Mouse (Mus musculus) splenic B cell, adult 2 months (primary cell): ENCODE measurements around the gene Tlx3.

Experiments used
- DNase-seq: peaks from one replicate; pipeline ENCODE4 v3.0.0-alpha.2; 2011; ENCODE audit warnings: low read depth, low spot score
- H3K27me3 ChIP-seq: 2 replicates; pipeline ENCODE4 v1.6.1; 2012; ENCODE audit warnings: mild to moderate bottlenecking, low read length, moderate library complexity, mixed read lengths; ENCODE audit not compliant: control insufficient read depth, poor library complexity, insufficient read depth, severe bottlenecking
- H3K36me3 ChIP-seq: 2 replicates; pipeline ENCODE4 v1.6.1; 2012; ENCODE audit warnings: mild to moderate bottlenecking, low read length, moderate library complexity, mixed read lengths; ENCODE audit not compliant: control insufficient read depth, poor library complexity, insufficient read depth, severe bottlenecking

The Tlx3 gene

DNA sequence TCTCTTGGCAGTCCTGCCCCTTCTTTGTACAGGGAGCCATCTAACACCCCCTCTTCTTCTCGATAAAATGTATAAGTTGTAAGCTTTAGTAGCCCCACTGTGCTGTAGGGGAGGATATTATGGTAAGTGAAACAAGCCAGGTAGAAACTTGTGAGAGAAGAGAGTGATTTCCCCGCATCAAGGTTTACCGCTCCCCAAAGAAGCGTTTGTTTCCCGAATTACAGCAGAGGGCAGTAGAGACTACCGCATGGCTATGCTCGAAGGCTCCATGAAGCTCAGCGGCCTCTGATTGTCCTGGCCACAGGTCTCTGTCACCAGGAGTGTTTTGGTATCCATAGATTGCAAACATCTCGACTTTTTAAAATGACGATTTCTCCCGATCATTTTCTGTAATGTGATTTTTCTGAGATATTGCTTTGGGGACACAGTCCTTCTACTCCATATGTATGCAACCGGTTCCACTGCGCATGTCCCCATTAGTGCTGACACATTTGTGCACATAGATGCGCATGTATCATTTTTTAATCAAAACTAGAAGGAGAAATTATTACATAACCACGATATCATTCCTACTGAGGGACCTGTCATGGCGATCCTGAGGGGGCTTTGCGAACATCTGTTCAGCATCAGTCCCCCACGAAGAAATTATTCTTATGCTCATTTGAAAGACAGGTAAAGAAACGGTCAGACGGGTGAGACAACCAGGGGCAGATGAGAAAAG, 26.7 kb downstream of the Tlx3 start:
- Histone ChIP-seq H3K36me3 (no peaks in the 10 kb centered on the region), H3K27me3 (no peaks in the 10 kb centered on the region)
- DNase-seq = peak; percentile 34

DNA sequence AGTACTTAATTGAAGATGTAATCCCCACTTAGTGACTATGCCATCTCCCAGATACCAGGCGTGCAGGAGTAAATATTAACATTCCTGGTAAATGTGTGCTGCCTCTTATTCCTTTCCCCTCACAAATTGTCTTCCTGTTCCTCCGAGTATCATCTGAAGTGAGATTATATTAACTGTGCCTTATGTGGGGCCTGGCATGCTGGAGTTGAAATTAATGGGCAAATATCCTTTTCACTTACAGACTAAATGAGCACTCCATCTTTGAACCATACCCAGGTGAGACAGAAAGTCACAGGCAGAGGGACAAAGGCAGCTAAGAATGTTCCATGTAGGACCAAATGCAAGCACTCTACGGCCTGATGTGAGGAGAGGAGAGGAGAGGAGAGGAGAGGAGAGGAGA, 27.6 kb downstream of the Tlx3 start:
- Histone ChIP-seq H3K36me3 (no peaks in the 10 kb centered on the region), H3K27me3 (no peaks in the 10 kb centered on the region)

DNA sequence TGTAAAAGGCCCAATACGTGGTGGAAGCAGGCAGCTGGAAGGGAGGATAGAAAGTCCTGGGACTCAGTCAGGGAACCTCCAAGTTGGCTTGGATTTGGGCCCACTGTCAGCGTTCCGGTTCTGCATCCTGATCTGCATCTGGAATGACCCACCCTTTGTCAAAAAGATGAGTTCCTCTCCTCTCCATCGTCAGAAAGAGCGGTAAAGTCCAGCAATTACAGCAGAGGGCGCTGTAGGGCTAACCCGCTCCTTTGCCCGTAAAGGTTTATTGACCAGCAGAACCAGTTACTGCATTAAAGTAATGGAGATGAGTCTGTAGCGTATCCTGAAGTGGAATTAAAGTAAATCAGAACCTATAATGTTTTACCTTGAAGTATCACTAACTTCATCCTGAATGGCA, 32.9 kb downstream of the Tlx3 start:
- peak; percentile 71 for DNase-seq
- no peaks in the 10 kb centered on the region for H3K27me3 ChIP-seq
- no peaks in the 10 kb centered on the region for H3K36me3 ChIP-seq

More for the DNA sequence above, 27.6 kb downstream of the Tlx3 start:
- DNase-seq = no peak

DNA sequence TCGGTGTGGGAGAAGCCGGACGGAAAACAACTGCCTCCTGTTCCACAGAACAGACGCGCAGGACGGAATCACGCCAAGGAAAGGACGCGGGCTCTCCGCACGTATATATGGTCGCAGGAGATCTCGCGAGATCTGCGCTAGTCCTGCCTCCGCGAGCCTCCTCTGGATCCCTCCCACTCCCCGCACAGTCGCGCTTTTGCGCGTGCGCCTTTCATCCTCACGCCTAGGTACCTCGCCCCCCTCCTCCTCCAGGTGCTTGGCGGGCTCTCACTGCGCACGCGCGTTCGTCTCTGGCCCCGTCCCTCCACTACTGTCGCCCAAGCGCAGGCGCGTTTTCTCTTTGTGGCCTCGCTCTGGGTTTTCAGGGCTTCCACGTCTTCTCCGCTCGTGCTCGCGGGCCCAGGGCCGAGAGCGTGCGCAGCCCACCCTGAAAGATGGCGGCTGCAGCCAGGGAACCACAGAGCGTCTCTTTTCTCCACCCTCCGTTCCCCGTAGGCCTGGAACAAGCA, 40.3 kb downstream of the Tlx3 start, which contains the start of gene Npm1:
Gene Npm1, minus strand, starts transcription at position 209 of the 509 bp plus-strand sequence.
- H3K27me3 ChIP-seq = no peaks in the 10 kb centered on the region
- DNase-seq = peak; percentile 100
- peaks cover 7% of the 10 kb centered on the region; the same call in 1 of the 2 replicates for H3K36me3 ChIP-seq

DNA sequence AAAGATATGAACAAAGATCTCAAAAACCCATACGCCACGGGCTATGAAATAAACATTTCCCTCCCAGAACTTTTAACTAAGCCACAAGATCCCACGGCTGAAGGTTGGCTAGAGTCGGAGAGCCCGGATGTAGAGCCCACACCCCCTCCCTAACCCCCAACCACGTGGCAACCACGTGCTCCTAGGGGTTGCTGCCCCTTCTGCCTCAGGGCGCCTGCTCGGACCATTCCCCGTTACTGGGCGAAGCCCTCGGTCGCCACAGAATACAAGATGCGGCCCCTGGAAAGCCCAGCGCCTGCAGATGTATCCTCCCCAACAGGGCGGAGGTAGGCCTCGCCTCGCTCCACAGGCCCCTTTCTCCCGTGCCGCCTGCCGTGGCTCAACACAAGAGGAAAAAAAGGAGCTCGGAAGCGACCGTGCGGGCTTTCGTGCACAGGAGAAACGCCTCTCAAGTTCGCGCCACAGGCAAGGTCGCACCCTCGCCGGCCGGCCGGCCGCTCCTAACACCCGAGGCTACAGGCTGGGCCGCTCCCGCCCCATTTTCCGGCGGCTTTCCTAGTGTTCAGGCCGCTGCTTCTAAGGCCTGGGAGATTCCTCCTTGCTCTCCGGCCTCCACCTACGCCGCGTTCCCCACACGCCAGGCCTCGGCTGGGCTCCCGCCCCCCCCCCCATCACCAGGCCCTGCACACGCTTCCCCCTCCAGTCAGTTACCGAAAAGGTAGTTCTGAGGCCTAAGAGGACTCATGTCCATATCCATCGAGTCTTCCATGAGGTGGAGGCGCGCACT, 41.0 kb downstream of the Tlx3 start:
- DNase-seq = peak; percentile 77
- Histone ChIP-seq H3K36me3 (peaks cover 12% of the 10 kb centered on the region), H3K27me3 (no peaks in the 10 kb centered on the region)

DNA sequence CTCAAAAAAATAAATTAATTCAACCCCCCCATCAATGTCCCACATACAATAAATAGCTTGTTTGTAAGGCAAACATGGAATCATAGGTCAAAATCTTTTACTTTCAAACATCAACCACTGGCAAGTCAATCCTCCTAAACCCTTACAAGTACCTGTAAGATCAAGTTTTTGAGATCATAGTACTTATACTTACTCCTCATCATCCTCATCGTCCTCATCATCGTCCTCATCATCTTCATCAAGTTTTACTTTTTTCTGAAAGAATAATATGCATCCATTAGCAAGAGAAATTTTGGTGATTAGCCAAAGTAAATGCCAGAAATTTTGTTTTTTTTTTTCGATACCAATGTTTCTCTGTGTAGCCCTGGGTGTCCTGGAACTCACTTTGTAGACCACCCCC, 43.6 kb downstream of the Tlx3 start:
- peaks cover 17% of the 10 kb centered on the region for H3K36me3 ChIP-seq
- no peak for DNase-seq
- H3K27me3 ChIP-seq = no peaks in the 10 kb centered on the region

DNA sequence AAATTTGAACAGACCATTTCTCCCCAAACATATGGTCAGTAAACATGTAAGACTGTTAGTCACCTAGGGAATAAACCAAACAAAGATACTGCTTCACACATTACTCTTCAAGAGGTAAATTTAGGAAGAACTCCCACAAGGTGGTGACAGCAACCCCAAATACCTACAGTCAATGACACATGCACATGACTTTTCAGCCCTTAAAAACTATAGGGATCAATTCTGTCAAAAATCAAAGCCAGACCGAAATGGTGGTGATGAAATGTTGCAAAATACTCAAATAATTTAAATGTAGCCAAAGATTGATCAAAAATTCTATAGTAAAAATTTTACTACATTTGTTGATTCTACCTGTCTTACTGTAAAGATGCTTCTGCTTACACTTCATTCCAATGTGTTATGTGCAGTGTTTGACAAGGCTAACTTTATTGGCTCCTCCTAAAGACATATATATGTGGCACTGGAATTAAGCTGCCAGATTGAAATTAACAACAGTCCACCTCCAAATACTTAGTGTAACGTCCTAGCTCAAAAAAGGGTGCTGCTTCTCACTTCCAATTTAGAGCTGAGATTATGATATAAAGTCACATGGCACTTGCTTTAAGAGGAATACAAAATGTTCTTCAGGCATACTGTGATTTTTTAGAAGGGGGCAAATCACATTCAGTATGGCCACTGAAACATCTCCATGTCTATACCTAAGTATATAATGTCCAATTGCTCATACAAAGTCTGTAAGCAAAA, 45.8 kb downstream of the Tlx3 start:
- no peaks in the 10 kb centered on the region for H3K27me3 ChIP-seq
- H3K36me3 ChIP-seq = peaks cover 21% of the 10 kb centered on the region
- no peak for DNase-seq

DNA sequence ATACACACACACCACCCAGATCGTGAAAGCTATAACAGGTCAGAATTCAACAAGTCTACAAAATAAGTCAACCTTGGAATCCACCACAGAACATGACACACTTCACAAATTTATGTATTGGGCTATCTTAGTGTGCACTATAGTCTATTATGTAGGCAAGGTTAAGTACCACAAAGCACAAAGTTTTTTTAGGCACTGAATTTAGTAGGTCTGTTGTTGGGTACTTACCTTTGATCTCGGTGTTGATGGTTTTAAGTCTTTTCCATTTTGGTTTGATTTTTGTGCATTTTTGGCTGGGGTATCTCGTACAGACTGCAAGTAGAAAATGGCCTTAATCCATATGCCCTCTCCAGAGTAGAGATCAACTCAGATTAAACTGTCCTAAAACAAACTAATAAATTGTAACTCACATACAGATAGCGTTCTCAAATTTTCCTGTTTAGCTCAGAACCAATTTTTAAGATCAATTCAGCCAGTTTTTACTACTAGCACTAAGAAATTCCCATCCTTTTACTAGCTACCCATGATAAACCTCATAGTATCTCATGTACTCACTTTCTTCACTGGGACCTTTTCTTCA, 46.9 kb downstream of the Tlx3 start:
- DNase-seq = no peak
- H3K36me3 ChIP-seq = peaks cover 21% of the 10 kb centered on the region
- no peaks in the 10 kb centered on the region for H3K27me3 ChIP-seq

DNA sequence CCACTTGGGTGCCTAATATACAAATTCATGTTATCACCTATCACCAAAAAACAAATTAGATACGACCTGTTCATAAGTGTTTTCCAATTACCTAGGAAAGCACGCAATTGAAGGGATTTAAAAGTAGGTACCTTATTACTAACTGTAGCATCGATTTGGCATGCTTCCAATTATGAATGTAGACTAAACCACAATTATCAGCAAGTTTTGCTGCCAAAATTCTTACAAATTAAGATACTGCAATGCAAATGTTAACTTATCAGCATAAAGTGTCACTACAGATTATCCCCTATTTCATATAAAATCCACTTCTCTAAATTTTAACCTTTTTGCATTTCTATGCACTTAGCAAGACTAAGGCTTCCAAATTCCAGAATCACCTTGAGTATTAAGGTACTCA, 48.9 kb downstream of the Tlx3 start:
- no peak for DNase-seq
- no peaks in the 10 kb centered on the region for H3K27me3 ChIP-seq
- peaks cover 14% of the 10 kb centered on the region for H3K36me3 ChIP-seq

DNA sequence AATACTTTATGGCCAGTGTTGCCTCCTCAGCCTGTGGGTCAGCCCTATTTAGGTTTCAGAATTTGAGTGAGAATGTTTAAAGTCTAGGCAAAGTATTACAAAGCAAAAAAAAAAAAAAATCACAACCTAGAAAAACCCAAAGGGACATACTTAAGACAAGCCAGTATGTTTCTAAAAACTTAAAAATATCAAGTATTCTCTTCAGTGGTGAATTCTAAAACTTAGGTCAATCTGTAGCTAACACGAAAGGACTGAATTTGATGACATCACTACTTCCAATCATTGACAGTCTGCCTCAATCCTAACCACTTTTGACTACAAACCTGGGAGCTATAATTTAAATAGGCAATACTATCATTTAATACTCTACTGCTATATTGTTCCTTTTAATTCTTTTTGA, 50.4 kb downstream of the Tlx3 start:
- H3K36me3 ChIP-seq = peaks cover 14% of the 10 kb centered on the region
- no peak for DNase-seq
- H3K27me3 ChIP-seq = no peaks in the 10 kb centered on the region

DNA sequence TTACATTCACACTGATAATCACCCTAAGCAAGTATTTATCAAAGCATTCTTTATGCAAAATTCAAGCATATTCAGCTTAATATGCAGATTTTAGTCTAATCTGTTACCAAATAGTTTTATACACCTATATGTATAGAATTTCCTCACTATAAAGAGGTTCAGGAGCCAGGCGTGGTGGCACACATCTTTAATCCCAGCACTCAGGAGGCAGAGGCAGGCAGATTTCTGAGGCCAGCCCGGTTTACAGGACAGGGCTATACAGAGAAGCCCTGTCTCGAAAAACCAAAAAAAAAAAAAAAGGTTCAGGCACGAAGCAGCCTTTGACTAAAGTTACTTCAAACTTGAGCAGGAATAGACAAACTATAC, 51.6 kb downstream of the Tlx3 start:
- Histone ChIP-seq H3K27me3 (no peaks in the 10 kb centered on the region), H3K36me3 (peaks cover 8% of the 10 kb centered on the region; the same call in 1 of the 2 replicates)
- DNase-seq = no peak

DNA sequence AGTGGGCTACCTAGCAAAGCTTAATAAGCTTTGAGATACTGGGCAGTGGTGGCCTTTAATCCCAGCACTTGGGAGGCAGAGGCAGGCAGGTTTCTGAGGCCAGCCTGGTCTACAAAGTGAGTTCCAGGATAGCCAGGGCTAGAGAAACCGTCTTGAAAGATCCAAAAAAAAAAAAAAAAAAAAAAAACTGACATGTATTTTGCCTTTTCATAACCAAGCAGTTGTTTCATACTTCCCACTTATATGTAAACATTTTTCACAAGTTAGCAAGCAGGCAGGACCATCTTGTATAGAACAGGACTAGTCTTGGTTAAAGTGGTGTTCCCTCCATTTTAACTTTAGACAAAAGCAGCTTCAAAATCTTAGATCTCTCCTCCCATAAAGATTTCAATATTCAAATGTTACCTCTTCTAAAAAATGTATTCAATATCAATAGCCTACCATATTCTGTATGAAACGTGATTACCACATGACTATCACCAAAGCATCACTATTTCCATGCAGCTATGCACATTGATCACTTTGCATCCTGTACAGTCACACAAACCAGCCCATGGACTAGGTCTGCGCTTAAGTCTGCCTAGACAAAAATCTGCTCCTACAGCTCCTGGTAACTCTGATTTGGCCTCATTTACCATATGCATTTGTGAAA, 52.1 kb downstream of the Tlx3 start:
- no peak for DNase-seq
- peaks cover 4% of the 10 kb centered on the region; the same call in 1 of the 2 replicates for H3K36me3 ChIP-seq
- no peaks in the 10 kb centered on the region for H3K27me3 ChIP-seq
